Mouse (Mus musculus) MEL (cell line): ENCODE measurements around the gene Morc4. TPM values are rescaled to one million over a fixed set of nuclear protein-coding genes. Genes with fewer than 3 reads are reported as not detected.

Source experiments
- DNase-seq: peaks from one replicate; pipeline ENCODE4 v3.0.0; 2011; ENCODE audit warnings: low read depth, low spot score
- H3K27ac ChIP-seq: 2 replicates; pipeline ENCODE4 v1.5.1; 2012; ENCODE audit warnings: low read depth, mild to moderate bottlenecking, control low read depth, low read length, moderate library complexity; ENCODE audit not compliant: control insufficient read depth
- H3K27me3 ChIP-seq, 2 experiments: fragments of 150-350 bp in 1 of 2; sonication (generic) in 1 of 2; 2 replicates each; pipeline ENCODE4 v1.6.1; 2012; ENCODE audit warnings: low read length in 2 of 2, mild to moderate bottlenecking in 2 of 2, improper control_type of control experiment in 1 of 2, moderate library complexity in 1 of 2; ENCODE audit not compliant: insufficient read depth in 2 of 2, control insufficient read depth in 1 of 2
- H3K36me3 ChIP-seq, 2 experiments: 2 replicates each; pipeline ENCODE4 v1.6.1; 2012 to 2014; ENCODE audit warnings: low read length in 2 of 2, improper control_type of control experiment in 1 of 2, inconsistent platforms in 1 of 2, mild to moderate bottlenecking in 1 of 2; ENCODE audit not compliant: insufficient read depth in 2 of 2, control insufficient read depth in 1 of 2
- H3K4me1 ChIP-seq, 2 experiments: fragments of 150-350 bp in 1 of 2; sonication (generic) in 1 of 2; 2 replicates each; pipeline ENCODE4 v1.6.1; 2012; ENCODE audit warnings: low read length in 2 of 2, improper control_type of control experiment in 1 of 2, mild to moderate bottlenecking in 1 of 2; ENCODE audit not compliant: insufficient read depth in 2 of 2, control insufficient read depth in 1 of 2
- H3K4me3 ChIP-seq, 2 experiments: fragments of 150-350 bp in 1 of 2; sonication (generic) in 1 of 2; 2 replicates each; pipeline ENCODE4 v1.5.1; 2012; ENCODE audit warnings: low read depth in 2 of 2, low read length in 2 of 2, mild to moderate bottlenecking in 2 of 2, moderate library complexity in 2 of 2, control low read depth in 1 of 2, improper control_type of control experiment in 1 of 2; ENCODE audit not compliant: control insufficient read depth in 1 of 2, insufficient read depth in 1 of 2
- H3K79me2 ChIP-seq: 2 replicates; pipeline ENCODE4 v1.6.1; 2012; ENCODE audit warnings: mild to moderate bottlenecking, low read length, moderate library complexity; ENCODE audit not compliant: control insufficient read depth, poor library complexity, insufficient read depth
- H3K9ac ChIP-seq: 2 replicates; pipeline ENCODE4 v1.6.1; 2012; ENCODE audit warnings: low read depth, mild to moderate bottlenecking, control low read depth, low read length, moderate library complexity; ENCODE audit not compliant: control insufficient read depth, poor library complexity, severe bottlenecking
- H3K9me3 ChIP-seq: fragments of 150-350 bp; sonication (generic); replicated peaks from 2 replicates; pipeline ENCODE4 v1.6.1; 2012; ENCODE audit warnings: mild to moderate bottlenecking, low read length, improper control_type of control experiment, moderate library complexity; ENCODE audit not compliant: insufficient read depth
- BHLHE40 ChIP-seq: IDR thresholded peaks from 2 replicates; pipeline ENCODE4 v1.6.1; 2012; ENCODE audit warnings: low read depth, mild to moderate bottlenecking, inconsistent platforms, low read length, improper control_type of control experiment, borderline replicate concordance
- CHD1 ChIP-seq: IDR thresholded peaks from 2 replicates; pipeline ENCODE4 v1.6.1; 2012; ENCODE audit warnings: low read depth, mild to moderate bottlenecking, inconsistent platforms, low read length, improper control_type of control experiment
- CHD2 ChIP-seq: IDR thresholded peaks from 2 replicates; pipeline ENCODE4 v1.6.1; 2011; ENCODE audit warnings: low read length, improper control_type of control experiment
- E2F4 ChIP-seq: IDR thresholded peaks from 2 replicates; pipeline ENCODE4 v1.6.1; 2011; ENCODE audit warnings: low read depth, low read length, improper control_type of control experiment, borderline replicate concordance
- ELF1 ChIP-seq: IDR thresholded peaks from 2 replicates; pipeline ENCODE4 v1.6.1; 2014; ENCODE audit warnings: low read depth, mild to moderate bottlenecking, inconsistent platforms, low read length, improper control_type of control experiment, moderate library complexity
- ETS1 ChIP-seq: IDR thresholded peaks from 2 replicates; pipeline ENCODE4 v1.6.1; 2012; ENCODE audit warnings: low read depth, mild to moderate bottlenecking, inconsistent platforms, low read length, improper control_type of control experiment, moderate library complexity
- GABPA ChIP-seq: IDR thresholded peaks from 2 replicates; pipeline ENCODE4 v1.6.1; 2012; ENCODE audit warnings: low read depth, mild to moderate bottlenecking, inconsistent platforms, low read length, improper control_type of control experiment, moderate library complexity
- HCFC1 ChIP-seq: IDR thresholded peaks from 2 replicates; pipeline ENCODE4 v1.6.1; 2012; ENCODE audit warnings: low read depth, mild to moderate bottlenecking, inconsistent platforms, low read length, improper control_type of control experiment, moderate library complexity
- MAFK ChIP-seq: IDR thresholded peaks from 2 replicates; pipeline ENCODE4 v1.6.1; 2011; ENCODE audit warnings: low read depth, mild to moderate bottlenecking, low read length, improper control_type of control experiment, borderline replicate concordance
- MEF2A ChIP-seq: IDR thresholded peaks from 2 replicates; pipeline ENCODE4 v1.6.1; 2014; ENCODE audit warnings: low read depth, mild to moderate bottlenecking, inconsistent platforms, low read length, improper control_type of control experiment; ENCODE audit not compliant: poor library complexity, insufficient replicate concordance, severe bottlenecking; ENCODE audit errors: extremely low read depth
- MXI1 ChIP-seq: IDR thresholded peaks from 2 replicates; pipeline ENCODE4 v1.6.1; 2011; ENCODE audit warnings: mild to moderate bottlenecking, low read depth, low read length, improper control_type of control experiment
- MYB ChIP-seq: IDR thresholded peaks from 2 replicates; pipeline ENCODE4 v1.6.1; 2011; ENCODE audit warnings: mild to moderate bottlenecking, low read depth, low read length, improper control_type of control experiment
- MYC ChIP-seq: IDR thresholded peaks from 2 replicates; pipeline ENCODE4 v1.6.1; 2011; ENCODE audit warnings: low read depth, mild to moderate bottlenecking, low read length, improper control_type of control experiment, moderate library complexity
- NELFE ChIP-seq: IDR thresholded peaks from 2 replicates; pipeline ENCODE4 v1.6.1; 2011; ENCODE audit warnings: low read depth, low read length, improper control_type of control experiment
- RAD21 ChIP-seq: IDR thresholded peaks from 2 replicates; pipeline ENCODE4 v1.6.1; 2011; ENCODE audit warnings: mild to moderate bottlenecking, low read depth, low read length, improper control_type of control experiment
- SIN3A ChIP-seq: IDR thresholded peaks from 2 replicates; pipeline ENCODE4 v1.6.1; 2012; ENCODE audit warnings: low read length, improper control_type of control experiment, inconsistent platforms
- TAL1 ChIP-seq: IDR thresholded peaks from 2 replicates; pipeline ENCODE4 v1.6.1; 2012; ENCODE audit warnings: mild to moderate bottlenecking, inconsistent platforms, low read length, moderate library complexity, mixed read lengths
- TBP ChIP-seq: IDR thresholded peaks from 2 replicates; pipeline ENCODE4 v1.8.0; 2011; ENCODE audit warnings: low read depth, low read length, improper control_type of control experiment
- ZC3H11A ChIP-seq: IDR thresholded peaks from 2 replicates; pipeline ENCODE4 v1.6.1; 2012; ENCODE audit warnings: low read depth, mild to moderate bottlenecking, inconsistent platforms, low read length, improper control_type of control experiment
- ZKSCAN1 ChIP-seq: IDR thresholded peaks from 2 replicates; pipeline ENCODE4 v1.6.1; 2012; ENCODE audit warnings: low read depth, mild to moderate bottlenecking, inconsistent platforms, low read length, improper control_type of control experiment, moderate library complexity
- polyA plus RNA-seq, 2 experiments: library from polyadenylated mRNA; stranded (reverse) in 1 of 2; unstranded in 1 of 2; fragments of >175 nt in 1 of 2; fragments of >200 nt in 1 of 2; gene quantifications; 2 replicates each; pipeline versions ENCODE4 v1.2.1 to v1.2.4; 2012; ENCODE audit warnings: low replicate concordance in 2 of 2, low read depth in 1 of 2; ENCODE audit not compliant: insufficient read length in 2 of 2, insufficient read depth in 1 of 2, missing spikeins in 1 of 2
- total RNA-seq: library from RNA; depleted of rRNA; stranded (reverse); fragments of 300-350 nt; gene quantifications from 2 replicates; pipeline ENCODE4 v1.2.3, GENCODE M21; 2012

Morc4 gene
- total and polyA plus RNA-seq, 3 experiments, result 4.2 to 221 (median 20.4) TPM

GRCm38 (mm10) chrX:139807391-139807790 lies 64.1 kb downstream of the Morc4 start:
- Histone ChIP-seq H3K4me3 (no peak overlapping the region), H3K4me1 (peaks cover 0 to 10% of the 10 kb centered on the region in 2 experiments; a peak in 3 of 4 replicates), H3K79me2 (no peaks in the 10 kb centered on the region), H3K36me3 (peaks cover 0 to 12% of the 10 kb centered on the region in 2 experiments; a peak in 2 of 4 replicates), H3K9me3 (no peaks in the 10 kb centered on the region), H3K27ac (no peak overlapping the region), H3K9ac (no peak overlapping the region), H3K27me3 (no peaks in the 10 kb centered on the region)
- no peak for DNase-seq
- no peak for TF ChIP-seq NELFE
- TF ChIP-seq ZKSCAN1, result no peak
- TF ChIP-seq BHLHE40, result no peak
- no peak for TF ChIP-seq MXI1
- no peak for TF ChIP-seq RAD21
- TF ChIP-seq GABPA, result no peak
- no peak for TF ChIP-seq E2F4
- no peak for TF ChIP-seq CHD2
- TF ChIP-seq CHD1, result no peak

GRCm38 (mm10) chrX:139805918-139806317 lies 65.6 kb downstream of the Morc4 start:
- H3K27ac ChIP-seq, result no peak overlapping the region
- peaks cover 0 to 10% of the 10 kb centered on the region in 2 experiments; a peak in 2 of 4 replicates for H3K36me3 ChIP-seq
- H3K27me3 ChIP-seq, result no peaks in the 10 kb centered on the region
- no peak for DNase-seq
- H3K9me3 ChIP-seq, result no peaks in the 10 kb centered on the region
- no peak overlapping the region for H3K9ac ChIP-seq
- H3K4me3 ChIP-seq, result no peak overlapping the region
- TF ChIP-seq MYB (no peak), HCFC1 (no peak), MAFK (no peak), ELF1 (no peak), TAL1 (no peak), ZC3H11A (no peak), TBP (no peak), SIN3A (no peak)
- H3K79me2 ChIP-seq, result no peaks in the 10 kb centered on the region
- peaks cover 0 to 8% of the 10 kb centered on the region in 2 experiments; a peak in 3 of 4 replicates for H3K4me1 ChIP-seq

GRCm38 (mm10) chrX:139803028-139803427 lies 68.4 kb downstream of the Morc4 start:
- TF ChIP-seq NELFE (no peak), TAL1 (no peak), MYC (peak; percentile 31; the same call in 1 of the 2 replicates), CHD2 (no peak), MEF2A (no peak), ETS1 (peak; percentile 26; the same call in 1 of the 2 replicates)
- Histone ChIP-seq H3K79me2 (no peaks in the 10 kb centered on the region), H3K9ac (no peak overlapping the region), H3K4me3 (no peak overlapping the region), H3K9me3 (no peaks in the 10 kb centered on the region), H3K27me3 (no peaks in the 10 kb centered on the region), H3K27ac (no peak overlapping the region), H3K4me1 (peaks cover 0 to 11% of the 10 kb centered on the region in 2 experiments; a peak in 3 of 4 replicates), H3K36me3 (peaks cover 0 to 10% of the 10 kb centered on the region in 2 experiments; a peak in 2 of 4 replicates)
- peak; percentile 64 for DNase-seq
